Mouse (Mus musculus): ENCODE measurements at regions not wholly inside any gene's neighbourhood (a gene's known extent, or its start where the extent isn't known, plus 50 kb on each side); places are given as distances from the start of the nearest gene placed in this dataset.

DNA sequence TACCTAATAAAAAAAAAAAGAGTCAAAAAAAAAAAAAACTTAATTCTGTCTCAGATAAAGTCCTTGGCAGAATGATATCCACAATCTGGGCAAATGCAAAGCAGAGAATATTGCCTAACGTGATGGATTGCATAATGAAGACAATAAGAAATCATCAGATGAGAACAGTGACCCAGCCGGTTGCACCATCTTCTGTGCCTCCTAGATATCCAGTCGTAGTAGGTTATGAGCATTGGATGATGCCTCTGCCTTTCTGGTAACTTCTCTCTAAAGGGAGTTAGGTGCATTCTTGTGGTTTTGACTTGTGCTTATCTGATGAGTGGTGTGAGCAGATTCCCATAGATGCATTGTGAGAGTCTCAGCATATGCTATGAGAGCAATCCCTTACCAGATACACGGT, 71.6 kb upstream of the F13a1 start:
- no peaks in the 10 kb centered on the region for H3K27me3 ChIP-seq (replicated peaks; ENCODE audit: control insufficient read depth, insufficient read depth, low read length)
- no peaks in the 10 kb centered on the region for H3K36me3 ChIP-seq (ENCODE audit: control insufficient read depth, insufficient read depth, low read length)
- 91% methylated on average over 4 of the region's 4 CpGs for WGBS
- no peak overlapping the region for H3K4me2 ChIP-seq (ENCODE audit: low read depth, low read length)
- no peak overlapping the region for H3K4me3 ChIP-seq (ENCODE audit: low read length)
- H3K9ac ChIP-seq (ENCODE audit: low read depth, low read length) = no peak overlapping the region
- H3K27ac ChIP-seq (ENCODE audit: low read length) = no peak overlapping the region
- H3K4me1 ChIP-seq (ENCODE audit: control insufficient read depth, insufficient read depth, low read length) = no peaks in the 10 kb centered on the region
- H3K9me3 ChIP-seq (ENCODE audit: control insufficient read depth, low read length) = no peaks in the 10 kb centered on the region
- no peak for ATAC-seq

- Histone ChIP-seq H3K4me1 (ENCODE audit: control insufficient read depth, insufficient read depth, low read length) (no peaks in the 10 kb centered on the region), H3K4me2 (ENCODE audit: low read depth, low read length) (no peak overlapping the region), H3K36me3 (ENCODE audit: control insufficient read depth, insufficient read depth, low read length) (no peaks in the 10 kb centered on the region), H3K27me3 (replicated peaks; ENCODE audit: control insufficient read depth, insufficient read depth, low read length) (no peaks in the 10 kb centered on the region), H3K4me3 (ENCODE audit: low read length) (no peak overlapping the region), H3K9me3 (ENCODE audit: control insufficient read depth, low read length) (no peaks in the 10 kb centered on the region), H3K27ac (ENCODE audit: low read length) (no peak overlapping the region), H3K9ac (ENCODE audit: low read depth, low read length) (no peak overlapping the region)
- no peak for ATAC-seq
- 74% methylated on average over 2 of the region's 2 CpGs for WGBS
Measured at GRCm38 (mm10) chr13:37120219-37120618, 70.2 kb upstream of the F13a1 start.

DNA sequence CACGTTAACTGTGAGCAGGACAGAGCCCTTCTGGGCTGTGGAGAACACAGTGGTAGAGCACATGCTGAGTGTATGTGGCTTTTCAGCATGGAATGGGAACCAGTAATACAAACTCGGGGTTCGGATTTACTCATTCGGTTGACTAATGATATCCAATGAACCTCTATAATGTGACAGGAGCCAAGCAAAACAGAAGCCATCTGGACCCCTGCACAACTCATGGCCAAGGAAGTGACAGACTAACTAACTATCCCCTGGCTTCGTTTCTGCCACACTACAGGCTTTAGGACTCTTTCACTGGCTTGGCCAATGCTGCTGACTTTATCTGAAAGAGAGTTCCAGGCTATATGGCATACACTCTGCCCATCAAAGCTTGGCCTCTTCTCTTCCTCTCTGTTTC, 64.3 kb upstream of the F13a1 start:
- Histone ChIP-seq H3K4me2 (ENCODE audit: low read depth, low read length) (no peak overlapping the region), H3K27me3 (replicated peaks; ENCODE audit: control insufficient read depth, insufficient read depth, low read length) (no peaks in the 10 kb centered on the region), H3K9ac (ENCODE audit: low read depth, low read length) (no peak overlapping the region), H3K27ac (ENCODE audit: low read length) (no peak overlapping the region), H3K9me3 (ENCODE audit: control insufficient read depth, low read length) (no peaks in the 10 kb centered on the region), H3K4me3 (ENCODE audit: low read length) (no peak overlapping the region), H3K36me3 (ENCODE audit: control insufficient read depth, insufficient read depth, low read length) (no peaks in the 10 kb centered on the region), H3K4me1 (ENCODE audit: control insufficient read depth, insufficient read depth, low read length) (no peaks in the 10 kb centered on the region)
- no peak for ATAC-seq
- 86% methylated on average over 5 of the region's 5 CpGs for WGBS

DNA sequence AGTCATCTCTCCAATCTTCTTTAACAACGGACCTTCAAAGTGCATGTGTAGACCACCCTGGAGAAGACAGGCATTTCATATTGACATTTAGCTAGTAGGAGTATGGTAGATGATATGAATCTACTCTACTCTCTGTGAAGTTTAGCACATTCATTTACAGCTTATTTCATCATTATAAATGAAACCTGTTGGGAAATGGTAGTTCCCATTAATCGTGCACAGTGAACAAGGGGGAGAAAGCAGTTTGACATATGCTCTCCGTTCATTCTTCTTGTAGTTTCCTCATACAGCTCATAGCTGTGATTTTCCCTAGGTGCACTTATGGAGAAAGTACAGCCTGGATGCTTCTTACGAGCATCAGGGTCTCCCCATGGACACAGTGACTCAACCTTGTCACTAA, 61.7 kb upstream of the F13a1 start:
- no peak overlapping the region for H3K9ac ChIP-seq (ENCODE audit: low read depth, low read length)
- H3K36me3 ChIP-seq (ENCODE audit: control insufficient read depth, insufficient read depth, low read length) = no peaks in the 10 kb centered on the region
- ATAC-seq = no peak
- no peak overlapping the region for H3K4me3 ChIP-seq (ENCODE audit: low read length)
- no peaks in the 10 kb centered on the region for H3K9me3 ChIP-seq (ENCODE audit: control insufficient read depth, low read length)
- no peak overlapping the region for H3K4me2 ChIP-seq (ENCODE audit: low read depth, low read length)
- no peaks in the 10 kb centered on the region for H3K4me1 ChIP-seq (ENCODE audit: control insufficient read depth, insufficient read depth, low read length)
- no peak overlapping the region for H3K27ac ChIP-seq (ENCODE audit: low read length)
- 87% methylated on average over 4 of the region's 4 CpGs for WGBS
- H3K27me3 ChIP-seq (replicated peaks; ENCODE audit: control insufficient read depth, insufficient read depth, low read length) = no peaks in the 10 kb centered on the region

GRCm38 (mm10) chr13:37107721-37108120, 57.7 kb upstream of the F13a1 start:
- Histone ChIP-seq H3K27me3 (replicated peaks; ENCODE audit: control insufficient read depth, insufficient read depth, low read length) (no peaks in the 10 kb centered on the region), H3K9me3 (ENCODE audit: control insufficient read depth, low read length) (no peaks in the 10 kb centered on the region), H3K27ac (ENCODE audit: low read length) (no peak overlapping the region), H3K9ac (ENCODE audit: low read depth, low read length) (no peak overlapping the region), H3K36me3 (ENCODE audit: control insufficient read depth, insufficient read depth, low read length) (no peaks in the 10 kb centered on the region), H3K4me3 (ENCODE audit: low read length) (no peak overlapping the region), H3K4me2 (ENCODE audit: low read depth, low read length) (no peak overlapping the region), H3K4me1 (ENCODE audit: control insufficient read depth, insufficient read depth, low read length) (no peaks in the 10 kb centered on the region)
- ATAC-seq = no peak
- WGBS = 69% methylated on average over 5 of the region's 5 CpGs

DNA sequence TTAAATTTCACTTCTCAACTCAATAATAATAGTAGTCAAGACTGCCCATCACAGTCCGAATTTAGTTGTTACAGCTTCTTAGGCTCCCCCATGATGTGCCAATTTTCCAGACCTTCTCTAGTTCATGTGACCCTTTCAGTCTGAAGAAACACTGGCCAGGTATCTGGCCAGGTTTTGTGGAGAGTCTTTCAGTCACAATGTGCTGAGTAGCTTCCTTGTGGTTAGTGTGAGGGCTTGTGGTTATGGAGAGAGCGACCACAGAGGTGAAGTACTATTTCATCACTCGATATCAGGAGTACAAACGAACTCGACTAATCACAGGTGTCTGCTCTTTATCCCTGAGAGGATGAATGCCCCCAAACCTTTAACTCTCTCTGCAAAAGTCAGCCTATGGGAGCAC, 56.0 kb upstream of the F13a1 start:
- ATAC-seq = no peak
- no peak overlapping the region for H3K4me2 ChIP-seq (ENCODE audit: low read depth, low read length)
- H3K9ac ChIP-seq (ENCODE audit: low read depth, low read length) = no peak overlapping the region
- no peaks in the 10 kb centered on the region for H3K36me3 ChIP-seq (ENCODE audit: control insufficient read depth, insufficient read depth, low read length)
- no peaks in the 10 kb centered on the region for H3K9me3 ChIP-seq (ENCODE audit: control insufficient read depth, low read length)
- no peaks in the 10 kb centered on the region for H3K4me1 ChIP-seq (ENCODE audit: control insufficient read depth, insufficient read depth, low read length)
- no peak overlapping the region for H3K4me3 ChIP-seq (ENCODE audit: low read length)
- H3K27me3 ChIP-seq (replicated peaks; ENCODE audit: control insufficient read depth, insufficient read depth, low read length) = no peaks in the 10 kb centered on the region
- no peak overlapping the region for H3K27ac ChIP-seq (ENCODE audit: low read length)
- WGBS = 82% methylated on average over 5 of the region's 5 CpGs

DNA sequence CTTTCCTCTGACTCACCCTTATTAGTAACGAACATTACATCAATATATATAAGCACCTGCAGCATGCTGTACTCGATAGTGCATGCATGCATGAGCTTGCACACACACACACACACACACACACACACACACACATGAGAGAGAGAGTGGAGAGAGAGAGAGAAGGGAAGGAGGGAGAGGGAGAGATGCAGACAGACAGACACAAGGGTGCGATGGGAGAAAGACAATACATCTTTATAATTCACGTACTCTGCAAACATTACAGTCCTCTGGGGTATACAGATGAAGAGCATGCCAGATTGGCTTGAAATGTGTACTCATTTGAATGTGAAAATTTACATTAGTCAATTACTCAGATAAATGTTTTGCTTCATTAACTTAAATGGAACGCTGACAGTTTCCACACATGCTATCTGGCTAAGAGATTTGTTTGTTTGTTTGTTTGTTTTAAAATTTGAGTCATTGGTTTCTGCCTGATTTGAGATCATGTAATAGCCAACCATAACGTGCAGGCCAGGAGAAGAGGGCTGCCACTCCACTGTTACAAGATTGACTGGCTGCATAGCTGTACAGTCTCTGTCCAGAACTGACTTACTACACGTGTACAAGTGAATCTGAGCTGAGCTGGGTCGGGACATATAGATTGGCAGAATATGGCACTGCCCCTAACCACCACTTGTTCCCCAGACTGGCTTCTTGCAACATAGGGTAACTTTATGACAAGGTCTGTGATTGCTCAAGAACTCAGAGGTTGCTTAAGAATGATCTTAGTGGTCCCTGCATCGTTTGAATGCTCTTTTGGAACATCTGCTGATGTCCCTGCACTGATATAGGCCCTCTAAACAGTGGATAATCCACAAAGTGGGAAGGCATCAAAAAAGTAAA, 54.6 kb upstream of the F13a1 start:
- Histone ChIP-seq H3K4me1 (ENCODE audit: control insufficient read depth, insufficient read depth, low read length) (no peaks in the 10 kb centered on the region), H3K27ac (ENCODE audit: low read length) (no peak overlapping the region), H3K4me3 (ENCODE audit: low read length) (no peak overlapping the region), H3K9me3 (ENCODE audit: control insufficient read depth, low read length) (no peaks in the 10 kb centered on the region), H3K27me3 (replicated peaks; ENCODE audit: control insufficient read depth, insufficient read depth, low read length) (no peaks in the 10 kb centered on the region), H3K4me2 (ENCODE audit: low read depth, low read length) (no peak overlapping the region), H3K36me3 (ENCODE audit: control insufficient read depth, insufficient read depth, low read length) (no peaks in the 10 kb centered on the region), H3K9ac (ENCODE audit: low read depth, low read length) (no peak overlapping the region)
- no peak for ATAC-seq
- whole genome bisulfite sequencing = 71% methylated on average over 9 of the region's 9 CpGs

DNA sequence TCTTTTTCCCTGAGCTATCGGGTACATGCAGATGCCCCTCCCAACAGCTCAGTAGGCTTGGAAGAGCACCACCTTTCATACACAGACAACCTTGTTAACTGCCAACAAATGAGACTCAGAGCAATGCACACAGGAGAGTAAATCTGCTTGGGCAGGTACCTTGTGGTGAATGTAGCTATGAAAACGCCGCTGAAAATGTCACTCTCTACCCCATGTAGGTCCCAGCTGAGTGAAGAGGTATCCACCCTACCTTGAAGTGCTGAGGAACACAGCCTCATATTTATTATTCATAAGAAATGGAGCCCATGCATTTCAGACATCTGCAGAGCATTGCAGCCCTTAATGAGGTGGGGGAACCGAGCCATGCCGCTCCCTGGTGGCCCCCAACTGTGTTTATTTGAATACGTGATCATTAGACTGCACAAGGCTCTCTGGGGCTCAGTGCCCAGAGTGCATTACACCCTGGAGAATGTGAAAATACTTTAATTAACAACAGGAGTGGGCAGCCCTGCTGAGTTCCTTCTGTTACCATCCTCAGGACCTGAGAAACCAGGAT, 53.8 kb upstream of the F13a1 start:
- Histone ChIP-seq H3K36me3 (ENCODE audit: control insufficient read depth, insufficient read depth, low read length) (no peaks in the 10 kb centered on the region), H3K4me1 (ENCODE audit: control insufficient read depth, insufficient read depth, low read length) (no peaks in the 10 kb centered on the region), H3K4me3 (ENCODE audit: low read length) (no peak overlapping the region), H3K9ac (ENCODE audit: low read depth, low read length) (no peak overlapping the region), H3K27ac (ENCODE audit: low read length) (no peak overlapping the region), H3K4me2 (ENCODE audit: low read depth, low read length) (no peak overlapping the region), H3K9me3 (ENCODE audit: control insufficient read depth, low read length) (no peaks in the 10 kb centered on the region), H3K27me3 (replicated peaks; ENCODE audit: control insufficient read depth, insufficient read depth, low read length) (no peaks in the 10 kb centered on the region)
- WGBS = 65% methylated on average over 6 of the region's 6 CpGs
- no peak for ATAC-seq

GRCm38 (mm10) chr13:37101755-37102154, 51.7 kb upstream of the F13a1 start:
- Histone ChIP-seq H3K9ac (ENCODE audit: low read depth, low read length) (no peak overlapping the region), H3K27ac (ENCODE audit: low read length) (no peak overlapping the region), H3K4me2 (ENCODE audit: low read depth, low read length) (no peak overlapping the region), H3K9me3 (ENCODE audit: control insufficient read depth, low read length) (no peaks in the 10 kb centered on the region), H3K4me1 (ENCODE audit: control insufficient read depth, insufficient read depth, low read length) (no peaks in the 10 kb centered on the region), H3K4me3 (ENCODE audit: low read length) (no peak overlapping the region), H3K36me3 (ENCODE audit: control insufficient read depth, insufficient read depth, low read length) (no peaks in the 10 kb centered on the region), H3K27me3 (replicated peaks; ENCODE audit: control insufficient read depth, insufficient read depth, low read length) (no peaks in the 10 kb centered on the region)
- WGBS = 91% methylated on average over 4 of the region's 4 CpGs
- no peak for ATAC-seq

All from intestine, embryonic 16.5 days (tissue).